Mouse (Mus musculus) lung, adult 2 months (tissue): ENCODE measurements around the gene Mecom.

ENCODE experiments used
- CTCF ChIP-seq: fragments of 200-500 bp; IDR thresholded peaks from 2 replicates; pipeline ENCODE4 v1.5.1; 2011; ENCODE audit warnings: mild to moderate bottlenecking, low read length, control low read depth; ENCODE audit not compliant: insufficient read depth
- POLR2A ChIP-seq: fragments of 200-500 bp; IDR thresholded peaks from 2 replicates; pipeline ENCODE4 v1.6.1; 2011; ENCODE audit warnings: low read depth, mild to moderate bottlenecking, control low read depth, low read length, borderline replicate concordance; ENCODE audit errors: extremely low read depth

GRCm38 (mm10) chr3:30508930-30509910 lies 38.6 kb downstream of the Mecom start:
- no peak for TF ChIP-seq CTCF
- TF ChIP-seq POLR2A = no peak
